Mouse (Mus musculus) lung, postnatal 25 days (tissue): ENCODE measurements around the gene Vsig2.
A peak's percentile ranks its signal among the peaks of the same experiment; 100 is the strongest.

Experiments
- DNase-seq: peaks from one replicate; pipeline ENCODE4 v3.0.0; 2022; ENCODE audit warnings: low spot score

Gene Vsig2

GRCm38 (mm10) chr9:37539170-37540025 lies at the start of gene Vsig2:
Gene Vsig2, plus strand, starts transcription at chr9:37539255.
- no peak for DNase-seq

- peak; percentile 29 for DNase-seq
Measured at GRCm38 (mm10) chr9:37489446-37490120, 49.5 kb upstream of the Vsig2 start.

DNA sequence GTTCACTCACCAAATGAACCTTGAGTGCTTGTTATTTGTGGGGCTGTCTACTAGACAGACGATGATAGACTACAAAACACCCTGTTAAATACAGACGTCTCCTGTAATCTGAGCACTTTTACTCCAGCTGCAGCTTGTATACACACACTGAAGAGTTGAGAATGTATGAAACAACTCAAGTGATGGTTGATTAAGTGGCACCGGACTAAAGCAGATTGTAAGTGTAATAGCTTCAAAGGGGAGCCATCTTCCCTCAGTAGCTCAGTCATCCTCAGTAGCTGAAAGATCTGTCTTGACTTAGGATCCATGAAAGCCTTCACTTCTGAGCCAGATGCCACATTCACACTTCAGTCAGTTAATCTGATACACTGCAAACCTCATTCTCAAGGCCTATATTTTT lies 43.3 kb upstream of the Vsig2 start:
- peak; percentile 39 for DNase-seq

DNA sequence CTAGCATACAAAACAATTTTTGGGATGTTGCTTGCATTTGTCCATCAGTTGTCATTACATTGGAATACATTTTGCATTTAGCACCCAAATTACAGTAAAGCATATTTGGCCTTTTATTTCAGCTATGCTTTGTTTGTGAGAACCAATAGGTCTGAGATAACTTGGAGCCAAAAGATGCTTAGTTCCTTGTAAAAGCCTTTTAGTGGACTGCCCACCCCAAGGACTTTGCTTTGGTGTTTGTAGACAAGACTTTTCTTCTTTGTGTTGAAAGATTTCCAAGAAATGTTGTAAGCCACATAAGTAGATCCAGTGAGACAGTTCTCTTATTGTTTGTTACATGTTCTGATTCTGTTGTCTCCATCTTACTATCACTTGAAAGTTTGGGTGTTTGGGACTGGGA lies 42.7 kb upstream of the Vsig2 start:
- DNase-seq, result no peak

DNA sequence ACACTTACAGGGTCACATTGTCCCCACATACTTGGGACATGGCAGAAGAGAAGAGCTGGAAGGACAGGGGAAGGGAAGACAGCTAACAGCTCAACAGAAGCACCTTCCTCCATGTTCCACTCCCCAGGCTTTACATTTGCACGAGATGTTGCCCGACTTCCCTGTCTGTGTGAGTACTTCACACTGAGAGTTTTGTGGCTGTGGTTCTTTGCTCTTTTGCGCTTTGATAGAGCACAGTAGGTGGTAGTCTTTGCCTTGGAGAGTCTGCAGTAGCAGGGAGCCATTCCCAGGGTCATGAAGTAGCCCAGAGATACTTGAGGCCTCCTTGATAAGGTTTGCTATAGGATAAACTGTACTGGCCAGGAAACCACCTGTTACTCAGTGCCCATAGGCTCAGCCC lies 38.9 kb upstream of the Vsig2 start:
- no peak for DNase-seq

DNA sequence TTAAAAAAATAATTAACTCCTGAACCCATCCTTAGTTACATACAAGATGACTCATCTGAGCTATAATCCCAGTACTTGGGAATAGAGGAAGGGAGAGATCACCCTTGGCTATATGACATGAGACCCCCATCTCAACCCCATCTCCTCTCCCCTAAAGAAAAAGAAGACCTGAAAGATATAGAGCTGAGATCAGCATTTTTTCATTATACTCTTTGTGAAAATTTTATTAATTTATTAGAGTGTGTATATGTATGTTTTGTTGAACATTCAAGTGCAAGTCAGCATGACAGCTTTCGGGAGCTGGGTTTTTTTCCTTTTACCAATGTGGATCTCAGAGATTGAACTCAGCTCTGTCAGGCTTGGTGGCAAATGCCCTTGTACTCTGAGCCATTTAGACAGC lies 37.9 kb upstream of the Vsig2 start:
- DNase-seq, result no peak

DNA sequence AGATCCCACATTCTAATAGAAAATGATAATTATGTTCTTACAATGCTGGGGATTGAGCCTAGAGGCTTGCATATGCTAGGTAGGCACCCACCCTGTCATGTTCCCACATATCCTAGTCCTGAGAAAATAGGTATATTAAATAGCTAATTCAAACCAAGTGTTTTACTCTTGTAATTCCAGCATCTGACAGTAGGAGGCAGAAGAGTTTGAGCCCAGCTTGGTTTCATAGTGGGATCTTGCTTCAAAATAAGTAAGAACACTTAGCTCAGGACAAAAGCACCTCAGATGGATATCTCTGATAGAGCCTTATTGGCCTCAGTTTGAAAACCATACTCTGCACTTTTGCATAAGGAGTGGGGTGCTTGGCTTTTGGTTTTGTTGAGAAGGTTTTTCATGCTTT lies 34.7 kb upstream of the Vsig2 start:
- no peak for DNase-seq

- DNase-seq, result no peak
Measured at GRCm38 (mm10) chr9:37506023-37506422, 33.0 kb upstream of the Vsig2 start.

DNA sequence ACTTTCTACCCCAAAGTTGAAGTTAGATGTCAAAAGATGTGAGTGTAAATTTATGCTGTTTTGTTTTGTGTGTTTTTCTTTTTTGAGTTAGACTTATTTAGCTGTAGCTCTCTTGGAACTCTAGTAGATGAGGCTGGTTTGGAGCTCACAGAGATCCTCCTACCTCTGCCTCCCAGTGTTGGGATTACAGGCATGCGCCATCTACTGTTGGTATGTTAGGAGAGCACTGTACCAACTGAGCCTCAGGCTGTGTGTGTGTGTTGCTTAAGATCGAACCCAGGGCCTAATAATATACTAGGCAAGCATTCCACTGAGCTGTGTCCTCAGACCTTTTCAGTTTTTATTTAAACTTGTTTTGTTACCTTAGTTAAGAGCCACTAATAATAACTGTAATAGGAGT lies 27.0 kb upstream of the Vsig2 start:
- DNase-seq, result no peak

DNA sequence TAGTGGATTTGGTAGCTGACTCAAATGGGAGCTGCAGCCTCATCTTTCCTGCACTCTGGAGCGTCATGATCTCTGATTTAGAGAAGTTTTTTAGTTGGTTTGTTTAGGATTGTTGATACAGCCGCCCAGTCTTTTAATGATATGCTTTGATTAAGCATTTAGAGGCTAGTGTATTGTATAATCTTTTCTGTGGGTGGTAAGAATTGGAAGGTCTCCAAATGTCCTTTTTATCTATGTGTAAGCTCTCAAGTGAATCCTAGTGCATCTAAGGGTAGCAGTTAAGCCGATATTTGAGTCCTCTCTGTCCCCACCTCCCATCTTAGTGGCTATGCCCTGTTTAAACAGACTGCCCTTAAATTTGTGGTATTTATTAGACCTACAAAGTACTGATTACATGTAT lies 24.6 kb upstream of the Vsig2 start:
- no peak for DNase-seq

GRCm38 (mm10) chr9:37517467-37517866 lies 21.6 kb upstream of the Vsig2 start:
- no peak for DNase-seq

- DNase-seq, result no peak
Measured at GRCm38 (mm10) chr9:37518991-37519390, 20.1 kb upstream of the Vsig2 start.

DNA sequence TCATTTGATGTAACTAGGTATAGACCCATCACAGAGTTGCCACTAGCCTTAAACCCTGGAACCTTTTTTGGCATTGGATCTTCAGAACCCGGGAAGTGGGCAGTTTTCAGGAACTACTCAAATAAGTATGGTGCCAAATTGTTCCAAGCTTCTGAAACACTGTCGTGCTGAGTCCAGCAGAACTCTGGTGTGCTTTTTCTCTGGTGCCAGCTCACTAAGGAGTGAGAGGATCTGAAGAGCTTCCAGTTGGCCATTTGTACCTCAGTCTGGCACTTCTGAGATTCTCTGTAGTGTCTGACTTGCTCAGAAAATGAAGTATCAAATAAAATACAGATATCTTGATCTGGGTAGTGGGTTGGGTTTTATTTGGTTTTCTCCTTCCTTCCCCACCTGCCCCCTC lies 19.1 kb upstream of the Vsig2 start:
- no peak for DNase-seq

- no peak for DNase-seq
Measured at GRCm38 (mm10) chr9:37525461-37525860, 13.6 kb upstream of the Vsig2 start.

DNA sequence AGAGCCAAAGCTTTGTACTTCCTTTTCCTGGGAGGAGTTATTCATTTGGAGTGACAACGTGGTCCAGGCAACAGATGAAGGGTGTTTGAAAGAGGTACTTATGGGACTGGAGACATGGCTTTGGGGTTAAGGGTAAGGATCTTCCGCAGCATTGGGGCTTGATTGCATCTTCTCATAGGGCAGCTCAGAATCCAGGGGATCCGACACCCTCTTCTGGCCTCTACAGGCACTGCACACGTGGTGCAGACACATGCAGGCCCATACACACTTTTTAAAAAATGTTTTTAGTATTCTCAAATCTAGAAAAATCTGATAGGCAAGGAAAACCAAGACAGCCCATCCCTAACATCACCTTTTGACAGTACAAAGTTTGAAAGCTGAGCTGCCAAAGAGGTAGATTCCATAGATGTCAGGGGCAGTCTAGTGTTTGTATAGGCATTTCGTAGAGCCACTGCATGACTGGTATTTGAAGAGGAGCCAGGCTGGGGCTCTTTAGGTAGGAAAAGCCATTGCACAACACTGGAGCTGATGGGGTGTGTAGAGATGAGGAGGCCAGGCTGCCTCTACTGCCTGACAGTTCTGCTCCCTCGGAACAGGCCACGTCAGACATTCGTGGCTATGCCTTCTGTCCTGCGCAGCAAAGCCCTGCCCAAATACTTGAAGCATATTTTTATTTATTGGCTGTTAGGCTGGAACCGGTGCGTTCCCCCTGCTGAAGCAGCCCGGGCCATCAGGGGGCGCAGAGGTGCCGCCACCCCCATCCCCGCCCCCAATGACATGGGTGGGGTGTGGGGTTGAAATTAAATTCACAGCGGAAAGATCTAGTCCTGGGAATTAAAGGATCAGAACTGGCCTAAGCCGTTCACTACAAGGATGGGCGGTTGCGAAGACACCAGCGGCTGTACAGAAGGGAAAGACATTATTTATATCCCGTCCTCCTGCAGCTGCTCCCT lies 12.3 kb upstream of the Vsig2 start:
- peak; percentile 84 for DNase-seq

DNA sequence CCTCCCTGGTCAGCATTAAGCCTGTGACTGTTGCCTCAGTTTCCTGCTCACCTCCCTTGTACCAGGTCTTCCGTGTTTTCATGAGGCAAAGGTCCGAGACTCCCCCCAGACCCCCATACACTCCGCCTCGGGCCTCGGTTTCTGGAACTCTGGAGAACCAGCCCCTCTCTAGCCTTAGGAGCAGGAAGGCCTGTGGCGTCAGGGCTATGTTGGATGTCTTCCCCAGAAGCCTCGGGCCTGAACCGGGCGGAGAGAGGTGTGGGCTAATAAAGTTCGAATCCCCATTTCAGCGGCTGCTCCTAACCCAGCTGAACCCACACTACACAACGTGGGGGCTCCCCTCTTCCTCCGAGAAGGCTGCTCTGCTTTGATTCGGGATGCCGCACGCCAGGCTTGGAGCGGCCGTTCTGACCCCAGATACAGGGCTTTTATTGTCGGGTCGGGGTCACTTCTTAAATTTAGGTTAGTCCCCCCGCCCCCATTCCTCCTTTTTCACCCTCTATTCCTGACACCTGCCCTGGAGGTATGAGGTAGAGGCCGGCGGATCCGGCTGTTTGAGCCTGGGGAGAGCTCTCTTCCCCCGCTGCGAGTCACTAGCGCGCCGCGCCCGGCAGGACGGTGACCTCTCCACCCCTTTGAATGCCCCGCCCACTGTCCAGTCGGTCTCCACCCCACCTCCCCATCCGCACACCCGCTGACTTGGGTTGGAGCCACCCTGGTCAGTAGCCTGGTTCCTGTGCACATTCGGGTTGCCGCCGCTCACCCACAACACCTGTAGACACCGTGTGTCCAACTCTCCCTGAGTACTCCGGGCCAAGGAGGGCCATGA lies 11.4 kb upstream of the Vsig2 start, which contains the start of gene Esam:
Esam (plus strand) TSS at position 683 of the 829 bp plus-strand sequence.
- DNase-seq, result peak; percentile 92

- DNase-seq, result peak; percentile 76
Measured at GRCm38 (mm10) chr9:37528225-37528970, 10.7 kb upstream of the Vsig2 start.

DNA sequence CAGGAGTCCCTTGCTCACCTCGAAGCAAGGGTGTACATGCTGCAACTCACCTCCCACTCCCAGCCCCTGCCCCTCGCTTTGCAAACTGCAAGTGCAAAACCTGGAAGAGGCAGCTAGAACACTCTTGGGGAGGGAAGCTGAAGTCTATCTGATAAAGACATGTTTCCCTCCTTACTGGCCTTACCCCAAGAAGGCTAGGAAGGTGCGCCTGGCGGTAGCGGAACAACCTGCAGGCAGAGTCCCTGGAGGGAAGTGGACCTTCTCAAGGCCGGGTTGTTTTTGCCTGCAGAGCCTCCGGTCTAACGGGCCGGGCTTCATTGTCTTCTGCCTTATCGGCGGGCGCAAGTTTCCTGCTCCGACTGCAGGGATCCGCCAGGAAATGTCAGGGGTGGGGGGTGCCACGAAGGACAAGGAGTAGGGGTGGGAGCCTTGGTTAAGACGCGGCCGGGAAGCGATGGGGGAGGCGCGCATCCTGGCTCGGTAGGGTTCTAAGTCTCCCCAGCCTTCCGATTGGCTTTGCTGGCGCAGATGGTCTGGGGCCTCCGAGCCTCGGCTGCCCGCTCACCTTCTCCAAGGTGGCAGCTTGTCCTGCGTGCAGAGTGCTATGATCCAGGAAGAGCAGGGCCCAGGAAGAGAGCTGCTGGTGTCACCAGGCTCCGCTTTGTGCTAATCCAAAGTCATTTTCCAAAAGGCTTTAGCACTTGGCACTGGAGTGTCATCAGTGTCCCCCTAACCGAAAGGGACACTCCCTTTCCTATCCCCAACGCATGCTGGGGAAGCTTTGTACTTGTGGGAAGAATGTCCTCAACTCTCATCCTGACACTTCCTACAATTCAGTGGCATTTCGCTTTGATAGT lies 8.8 kb upstream of the Vsig2 start:
- peak; percentile 90 for DNase-seq

GRCm38 (mm10) chr9:37530888-37531705 lies 8.0 kb upstream of the Vsig2 start:
- peak; percentile 79 for DNase-seq
